Mouse (Mus musculus) stomach, postnatal 0 days (tissue): ENCODE data around the gene Zfp809. TPM values are rescaled to one million over a fixed set of nuclear protein-coding genes. Genes with fewer than 3 reads are reported as not detected.

Experiments
- ATAC-seq: fragments of 200-750 bp; cut with Nextera tagmentation; 2 replicates; pipeline ENCODE4 v1.8.0; 2017; ENCODE audit not compliant: low FRiP score, low TSS enrichment
- DNase-seq: peaks from one replicate; pipeline ENCODE4 v3.0.0-alpha.2; 2016; ENCODE audit warnings: low spot score
- H3K27ac ChIP-seq: fragments of 300-500 bp; sonication (generic); replicated peaks from 2 replicates; pipeline ENCODE4 v1.5.1; 2014; ENCODE audit warnings: mild to moderate bottlenecking, control low read depth
- H3K27me3 ChIP-seq: fragments of 300-500 bp; sonication (generic); 2 replicates; pipeline ENCODE4 v1.6.1; 2014; ENCODE audit warnings: low read length; ENCODE audit not compliant: control insufficient read depth, insufficient read depth
- H3K36me3 ChIP-seq: fragments of 300-500 bp; sonication (generic); 2 replicates; pipeline ENCODE4 v1.6.1; 2014; ENCODE audit warnings: low read length, mixed read lengths; ENCODE audit not compliant: control insufficient read depth, insufficient read depth
- H3K4me1 ChIP-seq: fragments of 300-500 bp; sonication (generic); replicated peaks from 2 replicates; pipeline ENCODE4 v1.6.1; 2014; ENCODE audit warnings: antibody characterized with exemption; ENCODE audit not compliant: control insufficient read depth, insufficient read depth
- H3K4me2 ChIP-seq: fragments of 300-500 bp; sonication (generic); replicated peaks from 2 replicates; pipeline ENCODE4 v1.6.1; 2014; ENCODE audit warnings: low read depth, mild to moderate bottlenecking, control low read depth, moderate library complexity
- H3K4me3 ChIP-seq: fragments of 300-500 bp; sonication (generic); 2 replicates; pipeline ENCODE4 v1.5.1; 2014; ENCODE audit warnings: low read depth, low read length, control low read depth
- H3K9ac ChIP-seq: fragments of 300-500 bp; sonication (generic); 2 replicates; pipeline ENCODE4 v1.6.1; 2014; ENCODE audit warnings: mild to moderate bottlenecking, low read length, control low read depth, mixed read lengths
- H3K9me3 ChIP-seq: fragments of 300-500 bp; sonication (generic); 2 replicates; pipeline ENCODE4 v1.6.1; 2016; ENCODE audit warnings: low read length; ENCODE audit not compliant: control insufficient read depth
- CTCF ChIP-seq: IDR thresholded peaks from 2 replicates; pipeline ENCODE4 v1.5.1; 2016; ENCODE audit warnings: antibody characterized with exemption, low read depth, mild to moderate bottlenecking, moderate library complexity
- EP300 ChIP-seq: optimal IDR thresholded peaks from 2 replicates; pipeline ENCODE3; 2016; ENCODE audit warnings: antibody characterized with exemption
- WGBS: fragments of 180-500 bp; shearing (Covaris S2); extraction: QIAGEN DNeasy Blood & Tissue Kit; methylation state at CpG from one replicate; pipeline ENCODE4 v1.1.7; 2014; 5-methylcytosine and 5-hydroxymethylcytosine counted together
- polyA plus RNA-seq: library from polyadenylated mRNA; unstranded; fragments of >200 nt; fragmentation: Nextera tagmentation; extraction: Ambion mirVana; gene quantifications from 2 replicates; pipeline ENCODE4 v1.2.1, GENCODE M21; 2015

Gene Zfp809
- polyA plus RNA-seq, 1 experiment from 2014 or later: 12.2 TPM

DNA sequence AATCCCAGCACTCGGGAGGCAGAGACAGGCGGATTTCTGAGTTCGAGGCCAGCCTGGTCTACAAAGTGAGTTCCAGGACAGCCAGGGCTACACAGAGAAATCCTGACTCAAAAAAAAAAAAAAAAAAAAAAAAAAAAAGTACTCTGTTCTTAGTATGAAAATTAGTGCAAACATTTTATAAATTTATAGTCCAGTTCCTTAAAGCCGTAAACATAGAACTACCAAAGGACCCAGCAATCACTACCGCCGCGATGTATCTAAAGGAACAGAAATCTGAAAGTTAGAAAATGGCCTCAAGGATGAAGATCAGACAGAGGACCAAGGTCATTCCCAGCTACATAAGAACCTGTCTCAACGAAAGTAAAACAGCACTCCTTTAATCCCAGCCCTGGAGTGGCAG is 33.3 kb downstream of the Zfp809 start:
- ATAC-seq: no peak
- WGBS: 83% methylated on average over 8 of the region's 8 CpGs
- no peaks in the 10 kb centered on the region for H3K4me1 ChIP-seq

GRCm38 (mm10) chr9:22259184-22260091 is 33.9 kb downstream of the Zfp809 start, which contains the start of gene Zfp599:
Zfp599 (minus strand) TSS chr9:22259895.
- Histone ChIP-seq H3K4me2 (peak within 1 kb of the TSS; percentile 92), H3K27ac (0 out of 2 replicates have a peak within 1 kb of the TSS, but pooled peaks have one; percentile 35), H3K27me3 (no peaks in the 10 kb centered on the region), H3K9ac (peak within 1 kb of the TSS; percentile 75), H3K4me3 (peak within 1 kb of the TSS; percentile 65), H3K9me3 (no peaks in the 10 kb centered on the region), H3K36me3 (no peaks in the 10 kb centered on the region), H3K4me1 (no peaks in the 10 kb centered on the region)
- TF ChIP-seq EP300: no peak
- ATAC-seq (peak; percentile 95), DNase-seq (peak; percentile 75)
- WGBS: 1% methylated on average over 35 of the region's 35 CpGs

More for the DNA sequence above, 33.3 kb downstream of the Zfp809 start:
- Histone ChIP-seq H3K9me3 (no peaks in the 10 kb centered on the region), H3K27me3 (no peaks in the 10 kb centered on the region), H3K9ac (peak overlapping the region; percentile 75; the same call in 1 of the 2 replicates), H3K27ac (no peak overlapping the region), H3K4me2 (peak overlapping the region; percentile 92), H3K36me3 (peaks cover under 1% of the 10 kb centered on the region; the same call in 1 of the 2 replicates), H3K4me3 (peak overlapping the region; percentile 65)
- TF ChIP-seq EP300 (no peak), CTCF (no peak)
- no peak for DNase-seq

GRCm38 (mm10) chr9:22260092-22260422 is 34.5 kb downstream of the Zfp809 start:
- no peak for ATAC-seq
- no peak for DNase-seq
- peak overlapping the region; percentile 92 for H3K4me2 ChIP-seq
- H3K4me3 ChIP-seq: peak overlapping the region; percentile 65
- no peaks in the 10 kb centered on the region for H3K27me3 ChIP-seq
- no peaks in the 10 kb centered on the region for H3K4me1 ChIP-seq
- H3K36me3 ChIP-seq: no peaks in the 10 kb centered on the region
- 31% methylated on average over 3 of the region's 3 CpGs for WGBS
- no peak overlapping the region for H3K9ac ChIP-seq
- H3K9me3 ChIP-seq: no peaks in the 10 kb centered on the region
- no peak overlapping the region for H3K27ac ChIP-seq
- TF ChIP-seq CTCF (no peak), EP300 (no peak)

- Histone ChIP-seq H3K4me2 (no peak overlapping the region), H3K4me3 (no peak overlapping the region), H3K9ac (no peak overlapping the region), H3K36me3 (no peaks in the 10 kb centered on the region), H3K9me3 (no peaks in the 10 kb centered on the region), H3K27ac (no peak overlapping the region), H3K27me3 (no peaks in the 10 kb centered on the region), H3K4me1 (no peaks in the 10 kb centered on the region)
- WGBS: 69% methylated on average over 1 of the region's 1 CpGs
- ATAC-seq: no peak
- DNase-seq: no peak
- TF ChIP-seq CTCF (no peak), EP300 (no peak)
Measured at GRCm38 (mm10) chr9:22261594-22261993, 36.1 kb downstream of the Zfp809 start.

GRCm38 (mm10) chr9:22262611-22263010 is 37.1 kb downstream of the Zfp809 start:
- Histone ChIP-seq H3K9me3 (no peaks in the 10 kb centered on the region), H3K36me3 (no peaks in the 10 kb centered on the region), H3K4me1 (no peaks in the 10 kb centered on the region), H3K9ac (no peak overlapping the region), H3K4me2 (no peak overlapping the region), H3K27me3 (no peaks in the 10 kb centered on the region), H3K4me3 (no peak overlapping the region), H3K27ac (no peak overlapping the region)
- TF ChIP-seq EP300: no peak
- TF ChIP-seq CTCF: no peak
- WGBS: 81% methylated on average over 10 of the region's 10 CpGs
- ATAC-seq: no peak
- DNase-seq: no peak

GRCm38 (mm10) chr9:22268886-22269285 is 43.4 kb downstream of the Zfp809 start:
- Histone ChIP-seq H3K27ac (no peak overlapping the region), H3K9ac (no peak overlapping the region), H3K4me2 (no peak overlapping the region), H3K4me1 (no peaks in the 10 kb centered on the region), H3K4me3 (no peak overlapping the region), H3K27me3 (no peaks in the 10 kb centered on the region), H3K36me3 (no peaks in the 10 kb centered on the region), H3K9me3 (no peaks in the 10 kb centered on the region)
- no peak for TF ChIP-seq CTCF
- DNase-seq: no peak
- no peak for ATAC-seq
- 100% methylated on average over 1 of the region's 1 CpGs for WGBS
